Mouse (Mus musculus): Measurements from ENCODE around the gene Psmc5.

DNA sequence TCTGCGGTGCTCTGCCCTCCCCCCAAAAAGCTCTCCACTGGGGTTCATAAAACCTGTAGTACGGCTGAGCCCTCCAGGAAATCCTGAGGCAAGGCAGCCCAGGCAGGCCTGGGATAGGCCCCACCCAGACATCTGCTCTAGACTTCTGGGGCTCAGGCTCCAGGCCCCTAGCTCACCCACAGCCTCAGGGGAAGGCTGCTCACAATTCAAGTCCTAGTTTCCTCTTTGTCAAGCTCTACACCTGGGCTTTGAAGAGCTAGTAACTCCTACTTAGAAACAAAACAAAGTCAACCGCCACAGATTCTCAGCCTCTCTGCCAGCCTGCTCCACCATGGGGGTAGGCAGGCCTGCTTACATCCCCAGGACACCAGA is 13.1 kb downstream of the Psmc5 start:
- TF ChIP-seq CTCF (IDR thresholded peaks at IDR 0.05; ENCODE audit: low read depth, low read length): no peak
- TF ChIP-seq TAL1 (conservative IDR thresholded peaks at IDR 0.05; ENCODE audit: low read depth, low read length): no peak
